Mouse (Mus musculus) forebrain, embryonic 14.5 days (tissue): Measurements from ENCODE around the gene Ammecr1. TPM values are rescaled to one million over a fixed set of nuclear protein-coding genes. Genes with fewer than 3 reads are reported as not detected.

ENCODE experiments used
- ATAC-seq: fragments of 200-750 bp; cut with Nextera tagmentation; 2 replicates; pipeline ENCODE4 v1.8.0; 2017; ENCODE audit warnings: mild to moderate bottlenecking, moderate library complexity
- DNase-seq: peaks from one replicate; pipeline ENCODE4 v3.0.0-alpha.2; 2015; ENCODE audit warnings: low spot score
- H3K27ac ChIP-seq: fragments of 300-500 bp; sonication (generic); 2 replicates; pipeline ENCODE4 v1.5.1; 2014; ENCODE audit warnings: low read depth, mild to moderate bottlenecking, control low read depth, low read length, moderate library complexity
- H3K27me3 ChIP-seq: fragments of 300-500 bp; sonication (generic); replicated peaks from 2 replicates; pipeline ENCODE4 v1.6.1; 2014; ENCODE audit warnings: low read length, control low read depth, mixed read lengths; ENCODE audit not compliant: control insufficient read depth, insufficient read depth
- H3K36me3 ChIP-seq: fragments of 300-500 bp; sonication (generic); 2 replicates; pipeline ENCODE4 v1.6.1; 2014; ENCODE audit warnings: low read length, control low read depth; ENCODE audit not compliant: control insufficient read depth, insufficient read depth
- H3K4me1 ChIP-seq: fragments of 300-500 bp; sonication (generic); 2 replicates; pipeline ENCODE4 v1.6.1; 2014; ENCODE audit warnings: antibody characterized with exemption, low read length, control low read depth; ENCODE audit not compliant: control insufficient read depth, insufficient read depth
- H3K4me2 ChIP-seq: fragments of 300-500 bp; sonication (generic); 2 replicates; pipeline ENCODE4 v1.6.1; 2014; ENCODE audit warnings: mild to moderate bottlenecking, control low read depth, low read length
- H3K4me3 ChIP-seq: fragments of 300-500 bp; sonication (generic); 2 replicates; pipeline ENCODE4 v1.5.1; 2014; ENCODE audit warnings: low read depth, low read length, control low read depth
- H3K9ac ChIP-seq: fragments of 300-500 bp; sonication (generic); 2 replicates; pipeline ENCODE4 v1.6.1; 2014; ENCODE audit warnings: mild to moderate bottlenecking, low read length, control low read depth, moderate library complexity
- H3K9me3 ChIP-seq: fragments of 300-500 bp; sonication (generic); replicated peaks from 2 replicates; pipeline ENCODE4 v1.6.1; 2016; ENCODE audit warnings: low read length, control low read depth, mixed read lengths; ENCODE audit not compliant: control insufficient read depth
- WGBS: fragments of 180-500 bp; shearing (Covaris S2); extraction: QIAGEN DNeasy Blood & Tissue Kit; methylation state at CpG from one replicate; pipeline ENCODE4 v1.1.7; 2014; 5-methylcytosine and 5-hydroxymethylcytosine counted together
- polyA plus RNA-seq: library from polyadenylated mRNA; unstranded; fragments of >200 nt; fragmentation: Nextera tagmentation; extraction: Ambion mirVana; gene quantifications from 2 replicates; pipeline ENCODE4 v1.2.1, GENCODE M21; 2014

The Ammecr1 gene
- polyA plus RNA-seq, 1 experiment from 2014 or later: 4.0 TPM

- Histone ChIP-seq H3K9ac (no peak overlapping the region), H3K4me2 (no peak overlapping the region), H3K27ac (no peak overlapping the region), H3K27me3 (no peaks in the 10 kb centered on the region), H3K4me3 (no peak overlapping the region), H3K9me3 (no peaks in the 10 kb centered on the region), H3K36me3 (no peaks in the 10 kb centered on the region), H3K4me1 (no peaks in the 10 kb centered on the region)
- DNase-seq: no peak
- WGBS: 90% methylated on average over 6 of the region's 6 CpGs
- no peak for ATAC-seq
Observed at GRCm38 (mm10) chrX:142897477-142898000, 69.0 kb downstream of the Ammecr1 start.

DNA sequence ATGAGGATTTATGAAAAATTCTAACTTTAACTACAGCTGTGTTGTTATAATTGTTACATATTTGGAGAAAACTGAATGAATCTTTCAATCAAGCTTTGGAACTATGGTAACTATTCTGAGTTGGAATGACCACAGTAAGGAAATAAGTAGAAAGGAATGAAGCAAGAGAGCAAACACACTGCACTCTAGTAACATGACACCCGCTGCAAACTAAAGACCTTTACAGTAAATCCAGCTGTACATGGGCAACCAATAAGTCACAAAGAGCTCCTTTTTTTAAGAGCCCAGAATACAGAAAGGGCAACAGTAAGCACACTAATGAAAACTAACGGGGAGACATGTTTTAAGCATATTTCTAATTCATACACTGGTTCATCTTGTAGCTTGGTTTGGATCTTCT, 71.2 kb downstream of the Ammecr1 start:
- no peak for ATAC-seq

DNA sequence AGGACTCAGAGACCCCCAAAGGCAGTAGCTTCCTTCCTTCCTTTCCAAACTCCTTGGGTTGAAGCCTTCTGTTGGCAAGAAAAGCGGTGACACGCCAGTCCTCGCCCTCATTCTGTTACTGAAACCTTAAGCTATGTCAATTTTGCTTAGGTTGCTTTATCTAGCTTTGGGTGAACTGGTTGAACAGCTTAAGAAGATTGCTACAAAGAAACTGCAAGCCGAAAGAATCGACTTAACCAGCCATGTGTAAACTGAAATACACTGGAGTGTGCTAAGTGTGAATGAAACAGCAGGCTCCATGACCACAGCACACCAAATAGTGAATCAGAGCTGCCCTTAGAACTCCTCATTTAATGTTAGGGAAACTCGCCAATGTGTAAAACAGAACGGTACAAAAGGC, 80.6 kb downstream of the Ammecr1 start:
- no peak overlapping the region for H3K4me3 ChIP-seq
- no peaks in the 10 kb centered on the region for H3K27me3 ChIP-seq
- H3K4me2 ChIP-seq: no peak overlapping the region
- 84% methylated on average over 7 of the region's 7 CpGs for WGBS
- DNase-seq (no peak), ATAC-seq (no peak)
- H3K27ac ChIP-seq: no peak overlapping the region
- H3K9ac ChIP-seq: no peak overlapping the region
- H3K4me1 ChIP-seq: no peaks in the 10 kb centered on the region
- no peaks in the 10 kb centered on the region for H3K9me3 ChIP-seq
- H3K36me3 ChIP-seq: no peaks in the 10 kb centered on the region

More for the DNA sequence above, 71.2 kb downstream of the Ammecr1 start:
- DNase-seq: no peak
- Histone ChIP-seq H3K4me1 (no peaks in the 10 kb centered on the region), H3K9me3 (no peaks in the 10 kb centered on the region), H3K36me3 (no peaks in the 10 kb centered on the region), H3K27ac (no peak overlapping the region), H3K4me2 (no peak overlapping the region), H3K27me3 (no peaks in the 10 kb centered on the region), H3K4me3 (no peak overlapping the region), H3K9ac (no peak overlapping the region)
- 76% methylated on average over 2 of the region's 2 CpGs for WGBS

GRCm38 (mm10) chrX:142883593-142883992, 82.9 kb downstream of the Ammecr1 start:
- Histone ChIP-seq H3K9ac (no peak overlapping the region), H3K36me3 (no peaks in the 10 kb centered on the region), H3K27ac (no peak overlapping the region), H3K4me1 (no peaks in the 10 kb centered on the region), H3K4me3 (no peak overlapping the region), H3K9me3 (no peaks in the 10 kb centered on the region), H3K4me2 (no peak overlapping the region), H3K27me3 (no peaks in the 10 kb centered on the region)
- WGBS: 87% methylated on average over 4 of the region's 4 CpGs
- DNase-seq: no peak
- ATAC-seq: no peak

GRCm38 (mm10) chrX:142882255-142882654, 84.3 kb downstream of the Ammecr1 start:
- no peak for DNase-seq
- Histone ChIP-seq H3K9me3 (no peaks in the 10 kb centered on the region), H3K4me2 (no peak overlapping the region), H3K27me3 (no peaks in the 10 kb centered on the region), H3K27ac (no peak overlapping the region), H3K36me3 (no peaks in the 10 kb centered on the region), H3K4me1 (no peaks in the 10 kb centered on the region), H3K9ac (no peak overlapping the region), H3K4me3 (no peak overlapping the region)
- WGBS: 85% methylated on average over 5 of the region's 5 CpGs
- no peak for ATAC-seq

GRCm38 (mm10) chrX:142869844-142870243, 96.7 kb downstream of the Ammecr1 start:
- 49% methylated on average over 2 of the region's 2 CpGs for WGBS
- no peak overlapping the region for H3K27ac ChIP-seq
- H3K36me3 ChIP-seq: no peaks in the 10 kb centered on the region
- no peaks in the 10 kb centered on the region for H3K4me1 ChIP-seq
- no peak overlapping the region for H3K4me2 ChIP-seq
- no peak overlapping the region for H3K4me3 ChIP-seq
- peak; percentile 71; the same call in 1 of the 2 replicates for ATAC-seq
- H3K9ac ChIP-seq: no peak overlapping the region
- H3K27me3 ChIP-seq: no peaks in the 10 kb centered on the region
- peak; percentile 76 for DNase-seq
- H3K9me3 ChIP-seq: no peaks in the 10 kb centered on the region

GRCm38 (mm10) chrX:142848032-142848431, 118.5 kb downstream of the Ammecr1 start:
- Histone ChIP-seq H3K9ac (no peak overlapping the region), H3K4me2 (no peak overlapping the region), H3K4me1 (no peaks in the 10 kb centered on the region), H3K36me3 (no peaks in the 10 kb centered on the region), H3K27me3 (no peaks in the 10 kb centered on the region), H3K4me3 (no peak overlapping the region), H3K27ac (no peak overlapping the region), H3K9me3 (no peaks in the 10 kb centered on the region)
- 92% methylated on average over 9 of the region's 9 CpGs for WGBS
- DNase-seq: no peak
- ATAC-seq: no peak

DNA sequence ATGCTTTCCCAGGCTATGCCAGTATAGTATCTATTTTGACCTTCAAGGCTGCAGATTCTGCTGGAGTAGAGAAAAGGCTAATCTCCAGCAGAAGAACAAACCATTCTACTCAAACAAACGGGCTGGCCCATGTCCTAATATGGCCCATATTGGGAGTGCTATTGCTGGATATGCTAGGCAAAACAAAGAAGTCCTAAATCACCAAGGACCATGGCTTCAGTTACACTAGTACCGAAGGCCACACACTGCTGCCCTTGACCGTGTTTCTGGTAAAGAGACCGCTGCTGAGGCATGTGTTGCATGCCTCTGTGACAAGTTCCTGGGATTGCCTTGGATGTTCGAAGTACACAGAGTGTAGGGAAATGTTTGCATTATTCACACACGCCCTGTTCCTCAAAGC, 120.3 kb downstream of the Ammecr1 start:
- Histone ChIP-seq H3K4me1 (no peaks in the 10 kb centered on the region), H3K9me3 (no peaks in the 10 kb centered on the region), H3K36me3 (no peaks in the 10 kb centered on the region), H3K4me3 (no peak overlapping the region), H3K27me3 (no peaks in the 10 kb centered on the region), H3K4me2 (no peak overlapping the region), H3K9ac (no peak overlapping the region), H3K27ac (no peak overlapping the region)
- no peak for ATAC-seq
- DNase-seq: no peak
- 84% methylated on average over 6 of the region's 6 CpGs for WGBS

DNA sequence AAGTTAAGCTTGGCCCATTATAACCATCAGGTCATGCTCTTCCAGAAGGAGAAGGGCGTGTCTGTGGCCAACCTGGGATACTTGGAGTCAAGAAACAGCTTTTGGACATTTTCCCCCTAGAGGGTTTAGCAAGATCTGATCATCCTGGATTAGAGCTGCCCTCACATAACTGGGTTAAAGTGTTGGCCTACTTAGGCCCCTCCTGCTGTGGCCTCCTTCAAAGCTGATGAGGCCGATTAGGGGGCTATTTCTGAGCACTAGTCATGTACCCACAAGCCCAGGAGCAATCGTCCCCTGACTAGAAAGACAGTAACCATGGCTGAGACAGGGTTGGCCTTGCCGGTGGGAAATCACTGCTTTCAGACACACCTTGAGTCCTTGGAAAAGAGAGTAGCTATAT, 124.6 kb downstream of the Ammecr1 start:
- DNase-seq (no peak), ATAC-seq (no peak)
- Histone ChIP-seq H3K4me3 (no peak overlapping the region), H3K4me2 (no peak overlapping the region), H3K36me3 (no peaks in the 10 kb centered on the region), H3K9ac (no peak overlapping the region), H3K9me3 (no peaks in the 10 kb centered on the region), H3K4me1 (no peaks in the 10 kb centered on the region), H3K27ac (no peak overlapping the region), H3K27me3 (no peaks in the 10 kb centered on the region)
- 73% methylated on average over 4 of the region's 4 CpGs for WGBS
